Mouse (Mus musculus) cerebellum, adult (tissue): ENCODE data around the gene Furin.

Experiments used
- ATAC-seq: cut with Nextera tagmentation; 2 replicates; pipeline ENCODE4 v1.9.2; 2017; ENCODE audit warnings: mild to moderate bottlenecking, moderate library complexity, mixed read lengths; ENCODE audit not compliant: insufficient number of reproducible peaks, low FRiP score, low TSS enrichment

Gene Furin

GRCm38 (mm10) chr7:80374733-80375132, 30.5 kb downstream of the Furin start:
- no peak for ATAC-seq

GRCm38 (mm10) chr7:80374280-80374679, 31.0 kb downstream of the Furin start:
- no peak for ATAC-seq

GRCm38 (mm10) chr7:80373850-80374249, 31.4 kb downstream of the Furin start:
- no peak for ATAC-seq

- ATAC-seq, result no peak
These were observed 31.9 kb downstream of the Furin start for GRCm38 (mm10) chr7:80373352-80373751.

GRCm38 (mm10) chr7:80372667-80373066, 32.6 kb downstream of the Furin start:
- ATAC-seq, result no peak

- ATAC-seq, result no peak
These were observed 33.1 kb downstream of the Furin start for GRCm38 (mm10) chr7:80372166-80372565.

- ATAC-seq, result peak; percentile 37; the same call in 1 of the 2 replicates
These were observed 34.0 kb downstream of the Furin start, which contains the start of gene Man2a2 for GRCm38 (mm10) chr7:80371041-80371751. Gene Man2a2, minus strand, starts transcription at chr7:80371375.

GRCm38 (mm10) chr7:80370649-80371040, 34.6 kb downstream of the Furin start:
- peak; percentile 67; the same call in 1 of the 2 replicates for ATAC-seq

GRCm38 (mm10) chr7:80369967-80370431, 35.2 kb downstream of the Furin start:
- 0 out of 2 replicates have a peak, but pooled peaks have one; percentile 8 for ATAC-seq

GRCm38 (mm10) chr7:80369461-80369860, 35.8 kb downstream of the Furin start:
- ATAC-seq, result no peak

- ATAC-seq, result no peak
These were observed 36.4 kb downstream of the Furin start for GRCm38 (mm10) chr7:80368635-80369421.

GRCm38 (mm10) chr7:80368009-80368408, 37.2 kb downstream of the Furin start:
- no peak for ATAC-seq

- ATAC-seq, result no peak
These were observed 38.0 kb downstream of the Furin start for GRCm38 (mm10) chr7:80367232-80367631.

- ATAC-seq, result no peak
These were observed 39.5 kb downstream of the Furin start for GRCm38 (mm10) chr7:80365759-80366158.

- ATAC-seq, result no peak
These were observed 44.8 kb downstream of the Furin start for GRCm38 (mm10) chr7:80360435-80360834.

- ATAC-seq, result no peak
These were observed 47.2 kb downstream of the Furin start for GRCm38 (mm10) chr7:80358039-80358438.

- ATAC-seq, result no peak
These were observed 48.1 kb downstream of the Furin start for GRCm38 (mm10) chr7:80357156-80357555.

GRCm38 (mm10) chr7:80356351-80356750, 48.9 kb downstream of the Furin start:
- 0 out of 2 replicates have a peak, but pooled peaks have one; percentile 43 for ATAC-seq

GRCm38 (mm10) chr7:80352920-80353319, 52.3 kb downstream of the Furin start:
- no peak for ATAC-seq

GRCm38 (mm10) chr7:80350808-80351207, 54.4 kb downstream of the Furin start:
- ATAC-seq, result no peak
